25 mouse cellular contexts compared by ENCODE assay signal in the genomic region with DNA sequence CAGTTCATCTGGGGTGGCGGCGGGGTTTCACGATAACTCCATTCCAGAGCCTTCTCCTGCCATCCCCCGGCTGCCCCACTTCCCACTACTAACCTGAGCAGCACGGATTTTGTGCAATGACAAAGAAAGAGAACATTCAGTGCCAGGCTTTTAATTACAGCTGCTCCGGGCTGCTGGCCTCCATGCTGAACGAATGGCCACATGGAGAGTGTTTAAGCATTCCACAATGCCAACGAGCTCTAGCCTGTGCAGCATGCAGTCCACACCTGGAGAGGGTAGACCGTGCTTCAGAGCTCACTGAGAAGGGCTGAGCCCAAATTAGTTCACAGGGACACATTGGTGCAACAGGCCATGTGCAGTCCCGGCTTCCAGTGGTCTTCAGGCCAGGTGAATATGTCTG. TPM values are rescaled to one million over a fixed set of nuclear protein-coding genes. Genes with fewer than 3 reads are reported as not detected.
DNase-seq lines count a peak whose midpoint lies in the region; ATAC-seq and TF ChIP-seq lines count a peak whose summit lies in the region.
"Had no signal": no experiment of that assay in that cellular context is flagged by ENCODE, and none has a peak within 500 bp of the region (broad histone marks: within the 10 kb centered on the region; RNA-seq: fewer than 3 reads in every experiment).

No protein-coding gene starts in this region.

- peak; percentile 45 for DNase-seq in midbrain, embryonic 11.5 days (ENCODE audit: low spot score, missing footprints)
- peak; percentile 67 for DNase-seq in kidney, adult 2 months
- DNase-seq in kidney, postnatal 14 days, result peak; percentile 55
- DNase-seq in spleen, postnatal 14 days (ENCODE audit: low spot score in 2 of 2), result no peak
- DNase-seq in adrenal gland, postnatal 10 days, result no peak
- DNase-seq: cerebellum, adult 9-10 months; gastrocnemius, postnatal 10 days; heart, adult 11 months had no signal

- H3K4me3 ChIP-seq in midbrain, embryonic 11.5 days (ENCODE audit: low read depth, low read length), result no peak overlapping the region
- H3K4me3 ChIP-seq in midbrain, embryonic 13.5 days (replicated peaks), result no peak overlapping the region
- H3K4me3 ChIP-seq in kidney, adult 2 months (ENCODE audit: insufficient read depth, low read depth, low read length), result no peak overlapping the region
- H3K4me3 ChIP-seq: embryonic facial prominence, embryonic 15.5 days; layer of hippocampus, adult 2 months; limb, embryonic 15.5 days; liver, embryonic 15.5 days; lung, embryonic 15.5 days; midbrain, embryonic 10.5 days; neural tube, embryonic 15.5 days had no signal

- peaks cover 3% of the 10 kb centered on the region for H3K36me3 ChIP-seq in midbrain, embryonic 11.5 days (ENCODE audit: control insufficient read depth, insufficient read depth, low read length)
- peaks cover 31% of the 10 kb centered on the region for H3K36me3 ChIP-seq in midbrain, embryonic 13.5 days
- peaks cover 2% of the 10 kb centered on the region; the same call in 1 of the 2 replicates for H3K36me3 ChIP-seq in kidney, adult 2 months (ENCODE audit: control insufficient read depth, insufficient read depth, low read length)

- no peak overlapping the region for H3K4me2 ChIP-seq in midbrain, embryonic 11.5 days
- H3K4me2 ChIP-seq in midbrain, embryonic 13.5 days (replicated peaks), result no peak overlapping the region
- H3K4me2 ChIP-seq: embryonic facial prominence, embryonic 15.5 days; heart, embryonic 11.5 days; limb, embryonic 15.5 days; liver, embryonic 15.5 days; lung, embryonic 15.5 days; neural tube, embryonic 15.5 days had no signal

- TF ChIP-seq CTCF in kidney, adult 2 months (conservative IDR thresholded peaks at IDR 0.05; ENCODE audit: insufficient read depth, insufficient read length, low read depth, low read length), result no peak

- no peak for TF ChIP-seq POLR2A in kidney, adult 2 months (IDR thresholded peaks at IDR 0.05; ENCODE audit: low read depth, low read length)

- 79% methylated on average over 10 of the region's 10 CpGs for WGBS in midbrain, embryonic 11.5 days
- 76% methylated on average over 10 of the region's 10 CpGs for WGBS in midbrain, embryonic 13.5 days
- WGBS in kidney, adult 2 months, result 34% methylated on average over 10 of the region's 10 CpGs

- H3K4me1 ChIP-seq in midbrain, embryonic 11.5 days (ENCODE audit: control insufficient read depth, insufficient read depth, low read length), result no peaks in the 10 kb centered on the region
- no peaks in the 10 kb centered on the region for H3K4me1 ChIP-seq in midbrain, embryonic 13.5 days (replicated peaks)
- peaks cover 29% of the 10 kb centered on the region for H3K4me1 ChIP-seq in kidney, adult 2 months (ENCODE audit: control insufficient read depth, insufficient read depth, low read length)
- H3K4me1 ChIP-seq: neural tube, embryonic 15.5 days had no signal

- no peaks in the 10 kb centered on the region for H3K27me3 ChIP-seq in midbrain, embryonic 11.5 days (ENCODE audit: control insufficient read depth, insufficient read depth, low read length)
- H3K27me3 ChIP-seq in midbrain, embryonic 13.5 days, result no peaks in the 10 kb centered on the region; the same call in 1 of the 2 replicates
- no peaks in the 10 kb centered on the region for H3K27me3 ChIP-seq in kidney, adult 2 months (replicated peaks; ENCODE audit: control insufficient read depth, insufficient read depth, low read length)
- H3K27me3 ChIP-seq: limb, embryonic 15.5 days; lung, embryonic 15.5 days; neural tube, embryonic 15.5 days had no signal

- no peak overlapping the region for H3K27ac ChIP-seq in midbrain, embryonic 11.5 days (ENCODE audit: low read depth, low read length)
- H3K27ac ChIP-seq in midbrain, embryonic 13.5 days, result no peak overlapping the region
- peak overlapping the region; percentile 63 for H3K27ac ChIP-seq in kidney, adult 2 months (ENCODE audit: insufficient read depth, low read depth, low read length)
- H3K27ac ChIP-seq: embryonic facial prominence, embryonic 15.5 days; hindbrain, postnatal 0 days; layer of hippocampus, adult 2 months; limb, embryonic 15.5 days; liver, embryonic 15.5 days; macrophage; midbrain, embryonic 10.5 days; neural tube, embryonic 15.5 days had no signal

- H3K9me3 ChIP-seq in midbrain, embryonic 11.5 days (ENCODE audit: control insufficient read depth, low read length), result no peaks in the 10 kb centered on the region
- no peaks in the 10 kb centered on the region for H3K9me3 ChIP-seq in midbrain, embryonic 13.5 days
- H3K9me3 ChIP-seq: embryonic facial prominence, embryonic 15.5 days; limb, embryonic 15.5 days; liver, embryonic 15.5 days; lung, embryonic 15.5 days; midbrain, embryonic 10.5 days; neural tube, embryonic 15.5 days had no signal

- no peak for ATAC-seq in midbrain, embryonic 11.5 days (ENCODE audit: low FRiP score)
- ATAC-seq in midbrain, embryonic 13.5 days, result no peak
- no peak for ATAC-seq in megakaryocyte-erythroid progenitor cell, adult 5-6 weeks (replicated peaks; ENCODE audit: low FRiP score, low TSS enrichment, poor library complexity, severe bottlenecking)
- ATAC-seq: forebrain, embryonic 14.5 days; hindbrain, postnatal 0 days had no signal

- H3K9ac ChIP-seq in midbrain, embryonic 11.5 days (ENCODE audit: low read length), result no peak overlapping the region
- H3K9ac ChIP-seq in midbrain, embryonic 13.5 days (replicated peaks), result no peak overlapping the region
- H3K9ac ChIP-seq: embryonic facial prominence, embryonic 15.5 days; limb, embryonic 15.5 days; liver, embryonic 15.5 days; lung, embryonic 15.5 days; neural tube, embryonic 15.5 days had no signal

RNA-seq across cellular contexts. Expression of a gene that starts 9.1 kb away (rescaled TPM):
- polyA plus RNA-seq in midbrain, embryonic 11.5 days (2014; fragmentation: Nextera tagmentation; extraction: Ambion mirVana), result 0.14 and 0.18 TPM in 2 replicates
- polyA plus RNA-seq in midbrain, embryonic 13.5 days (2015; fragmentation: Nextera tagmentation; extraction: Ambion mirVana), result 0.41 and 0.94 TPM in 2 replicates
- 0.54 and 0.56 TPM in 2 replicates for polyA plus RNA-seq in kidney, adult 2 months (2012; rRNA removed)
- total RNA-seq in megakaryocyte-erythroid progenitor cell, adult 5-6 weeks (2014; fragmentation: Nextera tagmentation), result not detected in 2 replicates
- not detected in 2 replicates for total RNA-seq in megakaryocyte-erythroid progenitor cell, adult 5-6 weeks (2017)
- 1 to 10 TPM in 1 of 2 experiments, under 1 TPM in 1; 0.78 to 1.7 TPM for total RNA-seq in adrenal gland, postnatal 10 days (2021)
- total RNA-seq: gastrocnemius, postnatal 10 days; hematopoietic stem cell, adult 5-6 weeks; MEL had no signal
- polyA plus RNA-seq: C2C12; embryonic facial prominence, embryonic 15.5 days; heart, postnatal 0 days; liver, embryonic 15.5 days; macrophage had no signal

RNA-seq across cellular contexts. Expression of a gene that starts 27.7 kb away (rescaled TPM):
- polyA plus RNA-seq in midbrain, embryonic 11.5 days (2014; fragmentation: Nextera tagmentation; extraction: Ambion mirVana), result 71.6 and 72.3 TPM in 2 replicates
- 65.3 and 72.0 TPM in 2 replicates for polyA plus RNA-seq in midbrain, embryonic 13.5 days (2015; fragmentation: Nextera tagmentation; extraction: Ambion mirVana)
- 129 and 139 TPM in 2 replicates for polyA plus RNA-seq in kidney, adult 2 months (2012; rRNA removed)
- total RNA-seq in megakaryocyte-erythroid progenitor cell, adult 5-6 weeks (2014; fragmentation: Nextera tagmentation), result 27.0 and 57.4 TPM in 2 replicates
- 8.8 and 15.2 TPM in 2 replicates for total RNA-seq in megakaryocyte-erythroid progenitor cell, adult 5-6 weeks (2017)
- 10 to 100 TPM; 51.4 to 54.6 TPM for total RNA-seq in adrenal gland, postnatal 10 days (2021)

RNA-seq across cellular contexts. Expression of a gene that starts 44.8 kb away (rescaled TPM):
- 5.1 and 6.1 TPM in 2 replicates for polyA plus RNA-seq in midbrain, embryonic 11.5 days (2014; fragmentation: Nextera tagmentation; extraction: Ambion mirVana)
- 2.4 and 2.5 TPM in 2 replicates for polyA plus RNA-seq in midbrain, embryonic 13.5 days (2015; fragmentation: Nextera tagmentation; extraction: Ambion mirVana)
- polyA plus RNA-seq in kidney, adult 2 months (2012; rRNA removed), result 118 and 133 TPM in 2 replicates
- 2.7 and 15.3 TPM in 2 replicates for total RNA-seq in megakaryocyte-erythroid progenitor cell, adult 5-6 weeks (2014; fragmentation: Nextera tagmentation)
- total RNA-seq in megakaryocyte-erythroid progenitor cell, adult 5-6 weeks (2017), result 1.8 and 2.7 TPM in 2 replicates
- 100 to 1,000 TPM in 1 of 2 experiments, 10 to 100 TPM in 1; 69.2 to 114 TPM for total RNA-seq in adrenal gland, postnatal 10 days (2021)
- polyA plus RNA-seq: macrophage had no signal

Comparison
In these comparisons a context has a peak if more than half of its experiments do, and no peak if none do; other contexts are left out.
1. DNase-seq: peak in midbrain, embryonic 11.5 days (single experiment), kidney, adult 2 months (single experiment) and kidney, postnatal 14 days (single experiment); none in spleen, postnatal 14 days (0 of 2) and adrenal gland, postnatal 10 days (single experiment).
2. RNA of a gene that starts 44.8 kb away (polyA plus RNA-seq): 118 to 133 TPM in kidney, adult 2 months; 5.1 to 6.1 TPM in midbrain, embryonic 11.5 days and 2.4 to 2.5 TPM in midbrain, embryonic 13.5 days; every median in the first group is over 10 times any median in the second.